Mouse (Mus musculus): ENCODE measurements at regions not wholly inside any gene's neighbourhood (a gene's known extent, or its start where the extent isn't known, plus 50 kb on each side); places are given as distances from the start of the nearest gene placed in this dataset.
"Not testable (repeated sequence)": the region's sequence is repeated elsewhere in the genome, so short reads cannot be mapped to it uniquely, and the experiment has no call there.

DNA sequence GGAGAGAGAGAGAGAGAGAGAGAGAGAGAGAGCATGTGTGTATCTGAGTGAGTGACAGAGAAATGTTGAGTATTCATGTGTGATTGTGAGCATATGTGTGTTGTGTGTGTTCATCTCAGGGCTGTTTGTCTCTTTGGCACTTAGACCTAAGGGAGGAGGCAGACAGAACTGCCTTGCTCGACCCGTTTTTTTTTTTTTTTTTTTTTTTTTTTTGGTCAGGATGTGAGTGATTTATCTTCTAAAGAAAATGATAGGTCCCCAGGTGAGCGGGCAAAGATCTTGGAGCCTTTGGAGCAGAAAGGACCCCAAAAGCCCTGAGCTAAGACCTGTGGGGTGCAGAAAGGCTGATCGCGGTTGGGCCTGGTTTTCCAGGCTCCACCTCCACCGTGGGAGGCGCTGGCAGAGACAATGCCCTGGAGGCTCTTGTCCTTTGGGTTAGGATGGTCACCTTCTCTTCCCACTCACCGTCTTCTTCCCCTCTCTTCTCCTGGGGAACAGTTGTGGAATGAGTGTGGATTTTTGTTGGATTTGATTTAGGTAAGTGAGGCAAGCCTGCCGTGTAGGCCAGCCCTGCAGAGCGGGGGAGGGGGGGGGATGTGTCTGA is 147.1 kb upstream of the Ttc29 start:
- no peak for DNase-seq (ENCODE audit: low spot score)

GRCm38 (mm10) chr8:78068087-78068910 is 144.8 kb upstream of the Ttc29 start:
- no peak for DNase-seq (ENCODE audit: low spot score)

- no peak for DNase-seq (ENCODE audit: low spot score)
Observed at GRCm38 (mm10) chr8:78073821-78074220, 139.3 kb upstream of the Ttc29 start.

GRCm38 (mm10) chr8:78077122-78077521 is 136.0 kb upstream of the Ttc29 start:
- no peak for DNase-seq (ENCODE audit: low spot score)

- not testable (repeated sequence) for DNase-seq (ENCODE audit: low spot score)
Observed at GRCm38 (mm10) chr8:78081395-78081794, 131.7 kb upstream of the Ttc29 start.

GRCm38 (mm10) chr8:78083012-78083411 is 130.1 kb upstream of the Ttc29 start:
- DNase-seq (ENCODE audit: low spot score): no peak

DNA sequence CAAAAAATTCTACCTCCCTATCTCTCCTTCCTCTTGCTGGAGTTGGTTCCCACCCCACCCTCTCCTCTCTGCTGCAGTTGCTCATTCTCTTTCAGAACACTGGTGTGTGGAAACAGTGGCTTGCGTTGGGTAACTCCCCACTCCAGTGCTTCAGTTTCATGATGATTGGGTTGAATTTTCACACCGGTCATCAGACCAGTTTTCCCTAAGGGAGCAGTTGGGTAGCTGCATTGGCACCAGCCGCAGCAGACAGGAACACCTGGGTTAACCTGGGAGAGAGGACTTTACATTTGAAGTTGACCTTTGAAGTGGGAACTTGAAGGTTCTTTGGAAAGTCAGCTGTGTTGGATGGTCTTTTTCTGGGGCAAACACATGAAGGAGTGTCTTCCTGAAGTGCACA is 126.7 kb upstream of the Ttc29 start:
- no peak for DNase-seq (ENCODE audit: low spot score)

- no peak for DNase-seq (ENCODE audit: low spot score)
Observed at GRCm38 (mm10) chr8:78090382-78091122, 122.5 kb upstream of the Ttc29 start.

- no peak for DNase-seq (ENCODE audit: low spot score)
Observed at GRCm38 (mm10) chr8:78096383-78096782, 116.7 kb upstream of the Ttc29 start.

DNA sequence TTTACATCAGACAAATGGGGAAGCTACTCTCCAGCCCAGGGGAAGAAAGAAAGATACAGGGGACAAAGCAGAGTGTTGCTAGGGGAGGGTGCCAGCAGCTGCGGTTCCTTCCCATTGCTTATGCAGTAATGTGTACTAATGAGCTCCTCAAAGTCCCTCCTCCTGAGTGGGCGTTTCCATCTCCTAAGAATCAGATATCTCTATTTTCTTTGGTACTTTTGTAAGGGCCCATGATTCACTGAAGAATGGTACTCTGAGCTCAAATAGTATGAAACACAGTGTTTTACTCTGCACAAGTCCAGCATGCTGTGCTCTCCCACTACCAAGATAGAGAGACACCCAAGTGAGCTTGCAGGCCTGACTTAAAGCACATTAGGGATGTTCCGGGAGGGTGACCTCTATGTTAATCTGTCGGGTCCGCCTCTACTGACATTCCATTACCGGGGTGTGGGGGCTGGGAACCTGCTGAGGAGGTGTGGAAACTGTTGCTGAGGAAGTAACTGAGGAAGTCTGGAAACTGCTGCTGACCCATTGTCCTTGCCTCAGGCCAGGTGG is 114.8 kb upstream of the Ttc29 start:
- no peak for DNase-seq (ENCODE audit: low spot score)

- no peak for DNase-seq (ENCODE audit: low spot score)
Observed at GRCm38 (mm10) chr8:78099091-78099490, 114.0 kb upstream of the Ttc29 start.

DNA sequence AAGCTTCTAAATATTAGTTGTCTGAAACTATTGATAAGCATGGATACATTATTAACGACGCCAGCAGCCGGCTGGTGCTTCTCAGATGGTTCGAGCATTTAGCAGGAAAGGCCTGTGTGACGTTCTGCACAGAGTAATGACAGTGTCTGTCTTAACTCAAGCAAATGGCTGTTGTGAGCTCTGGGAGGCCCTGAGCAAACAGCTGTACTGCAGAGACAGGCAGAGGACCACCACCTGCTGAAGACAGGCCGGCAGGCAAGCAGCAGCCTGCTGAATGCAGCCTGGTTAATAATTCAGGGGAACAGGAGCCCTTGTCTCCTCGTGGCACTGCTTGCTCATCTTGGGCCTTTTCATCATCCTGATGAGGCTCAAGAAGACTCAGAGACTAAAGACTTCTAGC is 105.8 kb upstream of the Ttc29 start:
- DNase-seq (ENCODE audit: low spot score): no peak

DNA sequence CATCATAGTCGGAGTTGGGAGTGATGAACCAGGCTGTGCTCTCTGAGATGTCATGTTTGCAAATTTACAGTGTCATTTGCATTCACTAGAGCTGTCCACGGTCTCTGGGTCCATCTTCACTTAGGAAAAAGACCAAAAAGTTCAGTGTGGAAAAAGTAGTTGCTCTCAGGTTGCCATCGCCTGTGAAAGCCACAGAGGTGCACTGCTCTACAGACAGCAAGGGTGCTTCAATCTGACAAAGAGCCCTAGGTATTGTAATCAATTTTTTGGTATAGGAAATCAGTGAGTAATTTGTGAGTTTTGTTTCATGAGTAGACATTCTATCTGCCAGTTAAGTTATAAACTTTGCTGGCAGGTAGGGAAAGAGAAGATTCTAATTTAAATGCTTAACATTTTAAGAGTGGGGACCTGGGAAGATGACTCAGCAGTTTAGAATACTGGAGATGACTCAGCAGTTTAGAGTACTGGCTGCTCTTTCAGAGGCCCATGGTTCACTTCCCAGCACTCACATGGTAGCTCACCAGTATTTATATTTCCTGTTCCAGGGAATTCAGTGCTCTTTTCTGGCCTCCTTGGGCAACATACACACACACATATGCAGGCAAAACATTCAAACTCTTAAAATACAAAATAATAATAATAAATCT is 103.0 kb upstream of the Ttc29 start:
- DNase-seq (ENCODE audit: low spot score): no peak

- no peak for DNase-seq (ENCODE audit: low spot score)
Observed at GRCm38 (mm10) chr8:78113105-78113504, 100.0 kb upstream of the Ttc29 start.

- no peak for DNase-seq (ENCODE audit: low spot score)
Observed at GRCm38 (mm10) chr8:78114512-78114911, 98.6 kb upstream of the Ttc29 start.

DNA sequence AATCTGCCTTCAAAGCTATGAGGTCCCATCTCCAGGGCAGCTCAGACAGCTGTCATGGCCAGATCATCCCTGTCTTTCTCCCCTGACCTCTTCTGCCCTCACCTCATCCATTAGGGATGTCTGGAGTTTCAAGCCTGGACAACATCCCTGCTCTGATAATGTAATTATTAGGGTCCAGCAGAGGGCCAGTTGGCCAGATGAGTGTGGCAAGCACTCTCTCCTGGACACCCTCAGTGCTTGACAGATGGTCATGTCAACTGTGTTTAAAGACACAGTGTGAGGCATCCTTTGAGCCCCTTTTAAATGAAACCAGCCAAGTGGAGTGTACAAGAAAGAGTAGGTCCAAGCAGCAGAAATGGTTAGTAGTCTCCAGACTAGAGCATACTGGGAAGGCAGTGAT is 95.9 kb upstream of the Ttc29 start:
- DNase-seq (ENCODE audit: low spot score): no peak

DNA sequence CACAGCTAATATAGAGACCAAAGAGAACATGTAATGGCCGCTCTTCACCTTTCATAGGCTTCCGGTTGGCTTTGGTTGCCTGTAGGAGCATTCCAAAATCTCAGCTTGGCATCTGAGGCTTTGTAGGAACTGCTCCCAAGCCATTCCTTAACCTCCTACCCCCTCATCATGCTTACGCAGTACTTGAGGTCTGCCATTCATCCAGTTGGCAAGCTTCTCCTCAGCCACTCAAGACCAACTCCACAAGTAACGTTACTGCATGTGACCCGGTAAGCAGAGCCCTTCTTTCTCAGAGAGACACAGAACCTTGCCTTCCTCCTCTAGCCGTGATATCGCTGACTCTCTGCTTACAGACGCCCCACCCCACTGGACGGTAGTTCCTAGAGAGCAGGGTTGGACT is 94.6 kb upstream of the Ttc29 start:
- no peak for DNase-seq (ENCODE audit: low spot score)

- DNase-seq (ENCODE audit: low spot score): no peak
Observed at GRCm38 (mm10) chr8:78119682-78120081, 93.4 kb upstream of the Ttc29 start.

GRCm38 (mm10) chr8:78124248-78124647 is 88.8 kb upstream of the Ttc29 start:
- peak; percentile 4 for DNase-seq (ENCODE audit: low spot score)

DNA sequence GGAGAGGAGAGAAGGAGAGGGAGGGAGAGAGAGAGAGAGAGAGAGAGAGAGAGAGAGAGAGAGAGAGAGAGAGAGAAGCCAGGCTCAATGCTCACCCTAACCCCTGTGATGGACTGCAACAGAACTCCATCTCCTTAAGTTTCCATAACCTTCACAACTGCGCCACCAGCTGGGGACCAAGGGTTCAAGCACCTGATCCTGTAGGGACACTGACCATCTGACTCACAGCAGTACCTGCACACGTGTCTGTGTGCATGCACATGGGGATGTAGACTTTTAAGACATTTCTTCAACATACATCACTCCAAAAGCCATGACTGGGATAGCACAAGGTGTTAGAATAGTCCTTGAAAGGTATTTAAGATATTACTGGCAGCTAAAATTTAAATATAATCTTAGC is 85.2 kb upstream of the Ttc29 start:
- DNase-seq (ENCODE audit: low spot score): peak; percentile 3

GRCm38 (mm10) chr8:78129061-78129460 is 84.0 kb upstream of the Ttc29 start:
- DNase-seq (ENCODE audit: low spot score): no peak

DNA sequence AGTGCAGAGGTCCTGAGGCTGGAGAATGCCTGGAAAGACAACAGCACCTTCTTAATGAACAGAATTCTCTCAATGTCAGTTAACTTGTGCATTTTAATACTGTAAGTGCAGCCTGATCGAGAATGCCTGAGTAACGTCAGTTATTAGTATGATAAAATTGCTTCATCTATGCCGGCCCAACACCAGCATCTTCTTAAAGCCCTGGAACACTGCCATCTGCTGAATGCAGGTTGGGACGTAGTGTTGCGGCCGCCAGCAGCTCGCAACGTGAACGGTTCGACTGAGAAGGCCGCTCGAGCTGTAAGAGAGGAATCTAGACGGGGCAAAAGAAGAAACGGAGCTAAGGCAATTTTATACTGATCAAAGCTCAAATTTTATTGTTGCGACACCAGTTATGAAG is 73.6 kb upstream of the Ttc29 start:
- DNase-seq (ENCODE audit: low spot score): not testable (repeated sequence)
